19 mouse cellular contexts compared by ENCODE assay signal in genomic region chr11:109427353-109427752, GRCm38 (mm10). TPM values are rescaled to one million over a fixed set of nuclear protein-coding genes. Genes with fewer than 3 reads are reported as not detected.
DNase-seq lines count a peak whose midpoint lies in the region; ATAC-seq and TF ChIP-seq lines count a peak whose summit lies in the region.
"Had no signal": no experiment of that assay in that cellular context is flagged by ENCODE, and none has a peak within 500 bp of the region (broad histone marks: within the 10 kb centered on the region; RNA-seq: fewer than 3 reads in every experiment).

No protein-coding gene starts in this region.

- no peak for DNase-seq in liver, embryonic 14.5 days (ENCODE audit: low read depth in 3 of 3, low spot score in 3 of 3)
- DNase-seq in liver, postnatal 0 days: no peak
- no peak for DNase-seq in G1E (ENCODE audit: low spot score)
- no peak for DNase-seq in stomach, postnatal 0 days (ENCODE audit: low spot score)
- DNase-seq in cerebellum, adult 2 months: no peak
- DNase-seq: adrenal gland, postnatal 14 days; cerebellum, postnatal 14 days; kidney, postnatal 36 days; layer of hippocampus, postnatal 36 days; left cerebral cortex, postnatal 4 days; lung, postnatal 10 days; right cerebral cortex, postnatal 4 days; thymus, postnatal 14 days had no signal

- ATAC-seq in liver, embryonic 14.5 days (ENCODE audit: insufficient read depth): no peak
- ATAC-seq in liver, postnatal 0 days: no peak
- no peak for ATAC-seq in G1E (ENCODE audit: extremely low read depth, insufficient number of reproducible peaks, low FRiP score, poor library complexity, severe bottlenecking)
- no peak for ATAC-seq in hindbrain, embryonic 15.5 days (ENCODE audit: low FRiP score, low read depth)
- ATAC-seq in midbrain, embryonic 16.5 days: no peak
- no peak for ATAC-seq in stomach, postnatal 0 days (ENCODE audit: low FRiP score, low TSS enrichment)
- ATAC-seq: intestine, postnatal 0 days had no signal

- TF ChIP-seq CTCF in liver, embryonic 14.5 days (IDR thresholded peaks at IDR 0.05; ENCODE audit: low read depth): no peak
- TF ChIP-seq CTCF in liver, postnatal 0 days (IDR thresholded peaks at IDR 0.05; ENCODE audit: low read depth): no peak
- TF ChIP-seq CTCF in G1E (IDR thresholded peaks at IDR 0.05; ENCODE audit: low read depth, low read length): no peak
- TF ChIP-seq CTCF in stomach, postnatal 0 days (IDR thresholded peaks at IDR 0.05; ENCODE audit: low read depth): no peak
- TF ChIP-seq CTCF in cerebellum, adult 2 months (IDR thresholded peaks at IDR 0.05; ENCODE audit: borderline replicate concordance, insufficient read depth, low read depth, low read length): no peak

- H3K36me3 ChIP-seq in liver, embryonic 14.5 days (replicated peaks; ENCODE audit: control insufficient read depth, insufficient read depth, low read depth): peaks cover 16% of the 10 kb centered on the region
- H3K36me3 ChIP-seq in liver, postnatal 0 days (replicated peaks; ENCODE audit: insufficient read depth, low read length): peaks cover 18% of the 10 kb centered on the region
- peaks cover 43% of the 10 kb centered on the region for H3K36me3 ChIP-seq in G1E (replicated peaks)
- peaks cover 22% of the 10 kb centered on the region for H3K36me3 ChIP-seq in hindbrain, embryonic 15.5 days
- H3K36me3 ChIP-seq in midbrain, embryonic 16.5 days (ENCODE audit: control insufficient read depth, insufficient read depth, low read length): no peaks in the 10 kb centered on the region; the same call in 1 of the 2 replicates
- H3K36me3 ChIP-seq in stomach, postnatal 0 days (ENCODE audit: control insufficient read depth, insufficient read depth, low read length): 0 out of 2 replicates have a peak, but pooled peaks cover 4% of the 10 kb centered on the region

- no peaks in the 10 kb centered on the region for H3K9me3 ChIP-seq in liver, embryonic 14.5 days (ENCODE audit: control insufficient read depth, low read length)
- H3K9me3 ChIP-seq in liver, postnatal 0 days (ENCODE audit: low read length): no peaks in the 10 kb centered on the region
- 0 out of 2 replicates have a peak, but pooled peaks cover under 1% of the 10 kb centered on the region for H3K9me3 ChIP-seq in G1E (replicated peaks)
- H3K9me3 ChIP-seq in hindbrain, embryonic 15.5 days: no peaks in the 10 kb centered on the region
- H3K9me3 ChIP-seq in midbrain, embryonic 16.5 days (replicated peaks; ENCODE audit: control insufficient read depth, low read length, poor library complexity, severe bottlenecking): no peaks in the 10 kb centered on the region
- H3K9me3 ChIP-seq in stomach, postnatal 0 days (ENCODE audit: control insufficient read depth, low read length): no peaks in the 10 kb centered on the region
- H3K9me3 ChIP-seq: embryonic facial prominence, embryonic 10.5 days had no signal

- peak overlapping the region; percentile 83 for H3K4me2 ChIP-seq in liver, embryonic 14.5 days (ENCODE audit: low read depth)
- H3K4me2 ChIP-seq in liver, postnatal 0 days (ENCODE audit: low read depth, low read length): no peak overlapping the region
- H3K4me2 ChIP-seq in hindbrain, embryonic 15.5 days: peak overlapping the region; percentile 66
- H3K4me2 ChIP-seq in midbrain, embryonic 16.5 days (ENCODE audit: low read length): peak overlapping the region; percentile 72
- no peak overlapping the region for H3K4me2 ChIP-seq in stomach, postnatal 0 days (replicated peaks; ENCODE audit: low read depth)

- H3K9ac ChIP-seq in liver, embryonic 14.5 days (replicated peaks): no peak overlapping the region
- no peak overlapping the region for H3K9ac ChIP-seq in liver, postnatal 0 days (replicated peaks)
- H3K9ac ChIP-seq in hindbrain, embryonic 15.5 days: no peak overlapping the region
- H3K9ac ChIP-seq in midbrain, embryonic 16.5 days (ENCODE audit: low read depth, low read length): no peak overlapping the region
- no peak overlapping the region for H3K9ac ChIP-seq in stomach, postnatal 0 days (ENCODE audit: low read length)

- peaks cover 12 to 18% of the 10 kb centered on the region in 2 experiments for H3K4me1 ChIP-seq in liver, embryonic 14.5 days (replicated peaks; ENCODE audit: control insufficient read depth in 2 of 2, insufficient read depth in 2 of 2, low read length in 1 of 2)
- H3K4me1 ChIP-seq in liver, postnatal 0 days (ENCODE audit: insufficient read depth): peaks cover 15% of the 10 kb centered on the region
- H3K4me1 ChIP-seq in G1E (ENCODE audit: insufficient read depth, low read depth, low read length): peaks cover 30% of the 10 kb centered on the region
- peaks cover 17% of the 10 kb centered on the region for H3K4me1 ChIP-seq in hindbrain, embryonic 15.5 days (replicated peaks)
- peaks cover 14% of the 10 kb centered on the region for H3K4me1 ChIP-seq in midbrain, embryonic 16.5 days (ENCODE audit: control insufficient read depth, insufficient read depth, low read length)
- H3K4me1 ChIP-seq in stomach, postnatal 0 days (replicated peaks; ENCODE audit: control insufficient read depth, insufficient read depth): no peaks in the 10 kb centered on the region; the same call in 1 of the 2 replicates
- H3K4me1 ChIP-seq in cerebellum, adult 2 months (ENCODE audit: control insufficient read depth, insufficient read depth, low read length): no peaks in the 10 kb centered on the region; the same call in 1 of the 2 replicates

- no peak overlapping the region for H3K4me3 ChIP-seq in liver, embryonic 14.5 days (ENCODE audit: insufficient read depth in 1 of 2, low read depth in 2 of 2, low read length in 2 of 2)
- no peak overlapping the region for H3K4me3 ChIP-seq in liver, postnatal 0 days (ENCODE audit: low read depth, low read length)
- peak overlapping the region; percentile 78; the same call in 1 of the 2 replicates for H3K4me3 ChIP-seq in G1E (ENCODE audit: low read depth, low read length)
- H3K4me3 ChIP-seq in hindbrain, embryonic 15.5 days: peak overlapping the region; percentile 76; the same call in 1 of the 2 replicates
- H3K4me3 ChIP-seq in midbrain, embryonic 16.5 days (ENCODE audit: low read depth, low read length): no peak overlapping the region
- H3K4me3 ChIP-seq in stomach, postnatal 0 days (ENCODE audit: low read depth, low read length): no peak overlapping the region
- H3K4me3 ChIP-seq in cerebellum, adult 2 months (replicated peaks; ENCODE audit: insufficient read depth, low read depth, low read length): no peak overlapping the region

- no peak for TF ChIP-seq EP300 in liver, embryonic 14.5 days (IDR thresholded peaks at IDR 0.05; ENCODE audit: low read depth)
- TF ChIP-seq EP300 in liver, postnatal 0 days (IDR thresholded peaks at IDR 0.05; ENCODE audit: low read depth): no peak
- no peak for TF ChIP-seq EP300 in stomach, postnatal 0 days (optimal IDR thresholded peaks at IDR 0.05)

- 84% methylated on average over 5 of the region's 5 CpGs for WGBS in liver, embryonic 14.5 days (ENCODE audit: insufficient replicate concordance)
- 92% methylated on average over 5 of the region's 5 CpGs for WGBS in liver, postnatal 0 days (ENCODE audit: insufficient replicate concordance)
- 92% methylated on average over 5 of the region's 5 CpGs for WGBS in hindbrain, embryonic 15.5 days
- WGBS in midbrain, embryonic 16.5 days: 98% methylated on average over 5 of the region's 5 CpGs
- 95% methylated on average over 5 of the region's 5 CpGs for WGBS in stomach, postnatal 0 days
- WGBS in cerebellum, adult 2 months: 98% methylated on average over 5 of the region's 5 CpGs

- no peak overlapping the region for H3K27ac ChIP-seq in liver, embryonic 14.5 days
- H3K27ac ChIP-seq in liver, postnatal 0 days (ENCODE audit: low read depth): no peak overlapping the region
- H3K27ac ChIP-seq in hindbrain, embryonic 15.5 days (replicated peaks): no peak overlapping the region
- H3K27ac ChIP-seq in midbrain, embryonic 16.5 days (ENCODE audit: low read length): no peak overlapping the region
- no peak overlapping the region for H3K27ac ChIP-seq in stomach, postnatal 0 days (replicated peaks)
- no peak overlapping the region for H3K27ac ChIP-seq in cerebellum, adult 2 months (ENCODE audit: insufficient read depth, low read length)

- H3K27me3 ChIP-seq in liver, embryonic 14.5 days (ENCODE audit: control insufficient read depth, insufficient read depth, low read length): no peaks in the 10 kb centered on the region
- no peaks in the 10 kb centered on the region for H3K27me3 ChIP-seq in liver, postnatal 0 days (ENCODE audit: insufficient read depth, low read length)
- no peaks in the 10 kb centered on the region for H3K27me3 ChIP-seq in G1E (ENCODE audit: insufficient read depth, low read length)
- no peaks in the 10 kb centered on the region for H3K27me3 ChIP-seq in hindbrain, embryonic 15.5 days
- H3K27me3 ChIP-seq in midbrain, embryonic 16.5 days (ENCODE audit: control insufficient read depth, insufficient read depth, low read depth, low read length): no peaks in the 10 kb centered on the region
- no peaks in the 10 kb centered on the region for H3K27me3 ChIP-seq in stomach, postnatal 0 days (ENCODE audit: control insufficient read depth, insufficient read depth, low read length)
- H3K27me3 ChIP-seq in cerebellum, adult 2 months (ENCODE audit: control insufficient read depth, insufficient read depth, low read length): no peaks in the 10 kb centered on the region

- TF ChIP-seq POLR2A in cerebellum, adult 2 months (IDR thresholded peaks at IDR 0.05; ENCODE audit: borderline replicate concordance, insufficient read depth, low read length): no peak

RNA-seq across cellular contexts. Expression of gene Amz2, which starts 1.6 kb away (rescaled TPM):
- 10.0 and 13.1 TPM in 2 replicates for polyA plus RNA-seq in liver, embryonic 14.5 days (2012; rRNA removed)
- polyA plus RNA-seq in liver, embryonic 14.5 days (2014; fragmentation: Nextera tagmentation; extraction: Ambion mirVana): 12.2 and 12.6 TPM in 2 replicates
- 9.4 and 11.0 TPM in 2 replicates for polyA plus RNA-seq in liver, postnatal 0 days (2015; fragmentation: Nextera tagmentation; extraction: Ambion mirVana)
- total RNA-seq in G1E (2014; fragmentation: Nextera tagmentation) (106 and 127 TPM in 2 replicates), G1E (2017) (94.9 and 114 TPM in 2 replicates)
- polyA plus RNA-seq in G1E (2012): 9.8 and 17.3 TPM in 2 replicates
- polyA plus RNA-seq in hindbrain, embryonic 15.5 days (2015; fragmentation: Nextera tagmentation; extraction: Ambion mirVana): 52.8 and 54.2 TPM in 2 replicates
- polyA plus RNA-seq in midbrain, embryonic 16.5 days (2015; fragmentation: Nextera tagmentation; extraction: Ambion mirVana): 55.7 and 56.1 TPM in 2 replicates
- 21.5 and 22.1 TPM in 2 replicates for polyA plus RNA-seq in stomach, postnatal 0 days (2015; fragmentation: Nextera tagmentation; extraction: Ambion mirVana)
- polyA plus RNA-seq in cerebellum, adult 2 months (2012; rRNA removed): 63.8 and 64.1 TPM in 2 replicates

RNA-seq across cellular contexts. Expression of gene 9930022D16Rik, which starts 13.6 kb away (rescaled TPM):
- polyA plus RNA-seq in liver, embryonic 14.5 days (2012; rRNA removed): not detected in 2 replicates
- polyA plus RNA-seq in liver, embryonic 14.5 days (2014; fragmentation: Nextera tagmentation; extraction: Ambion mirVana): not detected in 2 replicates
- not detected in 2 replicates for polyA plus RNA-seq in liver, postnatal 0 days (2015; fragmentation: Nextera tagmentation; extraction: Ambion mirVana)
- total RNA-seq in G1E (2014; fragmentation: Nextera tagmentation): 0.63 TPM in 1 of 2 replicates, not detected in the other
- total RNA-seq in G1E (2017): 0.44 and 0.52 TPM in 2 replicates
- polyA plus RNA-seq in G1E (2012): not detected in 2 replicates
- polyA plus RNA-seq in hindbrain, embryonic 15.5 days (2015; fragmentation: Nextera tagmentation; extraction: Ambion mirVana): not detected in 2 replicates
- not detected in 2 replicates for polyA plus RNA-seq in midbrain, embryonic 16.5 days (2015; fragmentation: Nextera tagmentation; extraction: Ambion mirVana)
- polyA plus RNA-seq in stomach, postnatal 0 days (2015; fragmentation: Nextera tagmentation; extraction: Ambion mirVana): not detected in 2 replicates
- not detected in 2 replicates for polyA plus RNA-seq in cerebellum, adult 2 months (2012; rRNA removed)
- total RNA-seq: adrenal gland, postnatal 14 days; granulocyte monocyte progenitor cell, adult 5-6 weeks; layer of hippocampus, postnatal 36 days; left cerebral cortex, postnatal 4 days had no signal
- polyA plus RNA-seq: embryonic facial prominence, embryonic 10.5 days; heart, postnatal 0 days had no signal

RNA-seq across cellular contexts. Expression of gene Arsg, which starts 45.8 kb away (rescaled TPM):
- 2.1 and 2.3 TPM in 2 replicates for polyA plus RNA-seq in liver, embryonic 14.5 days (2012; rRNA removed)
- polyA plus RNA-seq in liver, embryonic 14.5 days (2014; fragmentation: Nextera tagmentation; extraction: Ambion mirVana): 3.4 and 3.8 TPM in 2 replicates
- 11.8 and 13.1 TPM in 2 replicates for polyA plus RNA-seq in liver, postnatal 0 days (2015; fragmentation: Nextera tagmentation; extraction: Ambion mirVana)
- total RNA-seq in G1E (2014; fragmentation: Nextera tagmentation) (6.1 and 8.8 TPM in 2 replicates), G1E (2017) (2.0 and 3.3 TPM in 2 replicates)
- polyA plus RNA-seq in G1E (2012): 0.58 and 1.0 TPM in 2 replicates
- polyA plus RNA-seq in hindbrain, embryonic 15.5 days (2015; fragmentation: Nextera tagmentation; extraction: Ambion mirVana): 5.5 and 7.1 TPM in 2 replicates
- polyA plus RNA-seq in midbrain, embryonic 16.5 days (2015; fragmentation: Nextera tagmentation; extraction: Ambion mirVana): 4.2 and 4.3 TPM in 2 replicates
- 3.2 and 3.5 TPM in 2 replicates for polyA plus RNA-seq in stomach, postnatal 0 days (2015; fragmentation: Nextera tagmentation; extraction: Ambion mirVana)
- 39.5 and 47.1 TPM in 2 replicates for polyA plus RNA-seq in cerebellum, adult 2 months (2012; rRNA removed)

RNA-seq across cellular contexts. Expression of gene Slc16a6, which starts 46.0 kb away (rescaled TPM):
- 5.8 and 8.0 TPM in 2 replicates for polyA plus RNA-seq in liver, embryonic 14.5 days (2012; rRNA removed)
- polyA plus RNA-seq in liver, embryonic 14.5 days (2014; fragmentation: Nextera tagmentation; extraction: Ambion mirVana): 39.0 and 39.5 TPM in 2 replicates
- 18.8 and 19.0 TPM in 2 replicates for polyA plus RNA-seq in liver, postnatal 0 days (2015; fragmentation: Nextera tagmentation; extraction: Ambion mirVana)
- total RNA-seq in G1E (2014; fragmentation: Nextera tagmentation) (95.0 and 101 TPM in 2 replicates), G1E (2017) (18.9 and 20.4 TPM in 2 replicates)
- polyA plus RNA-seq in G1E (2012): 32.4 and 37.1 TPM in 2 replicates
- 5.6 and 5.8 TPM in 2 replicates for polyA plus RNA-seq in hindbrain, embryonic 15.5 days (2015; fragmentation: Nextera tagmentation; extraction: Ambion mirVana)
- 3.7 and 4.5 TPM in 2 replicates for polyA plus RNA-seq in midbrain, embryonic 16.5 days (2015; fragmentation: Nextera tagmentation; extraction: Ambion mirVana)
- polyA plus RNA-seq in stomach, postnatal 0 days (2015; fragmentation: Nextera tagmentation; extraction: Ambion mirVana): 10.4 and 11.9 TPM in 2 replicates
- polyA plus RNA-seq in cerebellum, adult 2 months (2012; rRNA removed): 7.9 and 8.9 TPM in 2 replicates

Comparison
In these comparisons a context has a peak if more than half of its experiments do, and no peak if none do; other contexts are left out.
1. H3K4me2 ChIP-seq: peak in liver, embryonic 14.5 days (single experiment), hindbrain, embryonic 15.5 days (single experiment) and midbrain, embryonic 16.5 days (single experiment); none in liver, postnatal 0 days (single experiment) and stomach, postnatal 0 days (single experiment).
2. H3K4me3 ChIP-seq: peak in G1E (single experiment) and hindbrain, embryonic 15.5 days (single experiment); none in liver, embryonic 14.5 days (0 of 2), liver, postnatal 0 days (single experiment), midbrain, embryonic 16.5 days (single experiment), stomach, postnatal 0 days (single experiment) and cerebellum, adult 2 months (single experiment).